Mouse (Mus musculus) hindbrain, embryonic 10.5 days (tissue): Measurements from ENCODE around the gene Clrn1. TPM values are rescaled to one million over a fixed set of nuclear protein-coding genes. Genes with fewer than 3 reads are reported as not detected.
A peak's percentile ranks its signal among the peaks of the same experiment; 100 is the strongest.

ENCODE experiments used
- DNase-seq: peaks from one replicate; pipeline ENCODE4 v3.0.0-alpha.2; 2017; ENCODE audit warnings: low spot score
- H3K27ac ChIP-seq: fragments of 300-500 bp; sonication (generic); 2 replicates; pipeline ENCODE4 v1.5.1; 2016; ENCODE audit warnings: mild to moderate bottlenecking, moderate library complexity
- H3K27me3 ChIP-seq: fragments of 300-500 bp; sonication (generic); 2 replicates; pipeline ENCODE4 v1.6.1; 2016; ENCODE audit warnings: mild to moderate bottlenecking; ENCODE audit not compliant: poor library complexity, insufficient read depth, severe bottlenecking
- H3K36me3 ChIP-seq: fragments of 300-500 bp; sonication (generic); 2 replicates; pipeline ENCODE4 v1.6.1; 2016; ENCODE audit warnings: mild to moderate bottlenecking, moderate library complexity
- H3K4me1 ChIP-seq: fragments of 300-500 bp; sonication (generic); replicated peaks from 2 replicates; pipeline ENCODE4 v1.6.1; 2016; ENCODE audit warnings: mild to moderate bottlenecking
- H3K4me3 ChIP-seq: fragments of 300-500 bp; sonication (generic); 2 replicates; pipeline ENCODE4 v1.5.1; 2016; ENCODE audit warnings: mild to moderate bottlenecking, moderate library complexity
- H3K9me3 ChIP-seq: fragments of 300-500 bp; sonication (generic); 2 replicates; pipeline ENCODE4 v1.6.1; 2016; ENCODE audit warnings: mild to moderate bottlenecking, moderate library complexity
- WGBS: fragments of 180-500 bp; shearing (Covaris S2); methylation state at CpG from one replicate; pipeline ENCODE4 v1.1.7; 2016; 5-methylcytosine and 5-hydroxymethylcytosine counted together
- polyA plus RNA-seq: library from polyadenylated mRNA; unstranded; fragments of >200 nt; fragmentation: Nextera tagmentation; extraction: Ambion mirVana; gene quantifications from 2 replicates; pipeline ENCODE4 v1.2.1, GENCODE M21; 2016

The Clrn1 gene
- 1.3 and 2.3 TPM in 2 replicates for polyA plus RNA-seq

DNA sequence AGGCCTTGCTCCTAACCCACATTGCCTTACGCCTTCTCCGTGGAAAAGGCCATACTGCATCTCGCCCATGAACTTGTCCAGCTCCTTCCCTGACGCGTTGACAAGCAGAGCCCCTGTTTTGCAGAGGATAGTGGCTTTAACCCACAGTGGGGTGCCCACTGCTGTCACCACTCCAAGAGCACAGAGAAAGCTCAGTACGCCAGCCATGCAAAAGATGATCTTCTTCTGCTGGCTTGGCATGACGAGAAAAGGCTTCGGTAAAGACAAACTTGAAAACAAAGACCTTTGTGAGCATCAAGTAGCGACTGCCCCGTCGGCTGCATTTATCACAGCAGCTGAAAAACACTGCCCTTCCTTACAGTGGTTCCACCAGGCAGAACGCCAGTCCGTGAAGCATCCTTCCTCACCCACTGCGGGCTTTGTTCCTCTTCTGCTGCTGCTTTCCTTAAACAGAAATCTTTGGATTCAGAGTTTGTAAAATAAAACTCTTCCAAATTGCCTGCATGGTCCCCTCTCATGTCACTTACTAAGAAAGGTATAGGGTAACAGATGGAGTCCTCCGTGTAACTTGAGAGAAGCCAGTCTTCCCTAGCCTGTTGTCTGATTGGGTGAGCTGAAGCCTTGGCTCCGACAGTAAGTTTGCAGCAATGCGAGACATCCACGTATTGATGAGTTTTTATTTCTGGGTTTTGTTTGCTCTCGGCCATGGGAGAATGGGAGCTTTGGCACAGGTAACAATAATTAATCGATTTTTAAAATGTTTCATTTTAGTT lies at the start of gene Clrn1:
Gene Clrn1 (minus strand): TSS at position 540 of the 773 bp plus-strand sequence.
- Histone ChIP-seq H3K4me1 (peaks cover 54% of the 10 kb centered on the region), H3K9me3 (no peaks in the 10 kb centered on the region), H3K27ac (peak within 1 kb of the TSS; percentile 74; the same call in 1 of the 2 replicates), H3K36me3 (no peaks in the 10 kb centered on the region), H3K27me3 (no peaks in the 10 kb centered on the region), H3K4me3 (peak within 1 kb of the TSS; percentile 9; the same call in 1 of the 2 replicates)
- DNase-seq, result no peak
- WGBS, result 64% methylated on average over 20 of the region's 20 CpGs

GRCm38 (mm10) chr3:58924027-58924426 lies 38.9 kb upstream of the Clrn1 start:
- Histone ChIP-seq H3K27ac (no peak overlapping the region), H3K4me3 (no peak overlapping the region), H3K9me3 (0 out of 2 replicates have a peak, but pooled peaks cover 5% of the 10 kb centered on the region), H3K27me3 (no peaks in the 10 kb centered on the region), H3K36me3 (no peaks in the 10 kb centered on the region), H3K4me1 (peaks cover 12% of the 10 kb centered on the region; the same call in 1 of the 2 replicates)
- no peak for DNase-seq
- 81% methylated on average over 7 of the region's 7 CpGs for WGBS

GRCm38 (mm10) chr3:58923140-58923539 lies 38.0 kb upstream of the Clrn1 start:
- WGBS, result 72% methylated on average over 10 of the region's 11 CpGs
- H3K4me3 ChIP-seq, result no peak overlapping the region
- no peaks in the 10 kb centered on the region for H3K27me3 ChIP-seq
- no peaks in the 10 kb centered on the region for H3K36me3 ChIP-seq
- no peak overlapping the region for H3K27ac ChIP-seq
- DNase-seq, result no peak
- H3K9me3 ChIP-seq, result 0 out of 2 replicates have a peak, but pooled peaks cover 5% of the 10 kb centered on the region
- peaks cover 12% of the 10 kb centered on the region; the same call in 1 of the 2 replicates for H3K4me1 ChIP-seq

- 63% methylated on average over 7 of the region's 7 CpGs for WGBS
- Histone ChIP-seq H3K4me1 (peaks cover 12% of the 10 kb centered on the region; the same call in 1 of the 2 replicates), H3K27me3 (no peaks in the 10 kb centered on the region), H3K9me3 (0 out of 2 replicates have a peak, but pooled peaks cover 5% of the 10 kb centered on the region), H3K4me3 (no peak overlapping the region), H3K36me3 (no peaks in the 10 kb centered on the region), H3K27ac (no peak overlapping the region)
- no peak for DNase-seq
Measured at GRCm38 (mm10) chr3:58922636-58923035, 37.5 kb upstream of the Clrn1 start.

GRCm38 (mm10) chr3:58921316-58921715 lies 36.2 kb upstream of the Clrn1 start:
- Histone ChIP-seq H3K4me3 (no peak overlapping the region), H3K9me3 (0 out of 2 replicates have a peak, but pooled peaks cover 5% of the 10 kb centered on the region), H3K27ac (no peak overlapping the region), H3K27me3 (no peaks in the 10 kb centered on the region), H3K36me3 (no peaks in the 10 kb centered on the region), H3K4me1 (peaks cover 12% of the 10 kb centered on the region; the same call in 1 of the 2 replicates)
- 59% methylated on average over 5 of the region's 5 CpGs for WGBS
- DNase-seq, result no peak

GRCm38 (mm10) chr3:58904656-58905055 lies 19.5 kb upstream of the Clrn1 start:
- H3K36me3 ChIP-seq, result no peaks in the 10 kb centered on the region
- H3K4me3 ChIP-seq, result no peak overlapping the region
- no peak overlapping the region for H3K27ac ChIP-seq
- H3K9me3 ChIP-seq, result no peaks in the 10 kb centered on the region
- DNase-seq, result no peak
- WGBS, result 92% methylated on average over 2 of the region's 2 CpGs
- no peaks in the 10 kb centered on the region for H3K4me1 ChIP-seq
- H3K27me3 ChIP-seq, result no peaks in the 10 kb centered on the region

- no peak for DNase-seq
- H3K9me3 ChIP-seq, result no peaks in the 10 kb centered on the region
- no peak overlapping the region for H3K27ac ChIP-seq
- H3K4me1 ChIP-seq, result peaks cover 8% of the 10 kb centered on the region
- no peaks in the 10 kb centered on the region for H3K36me3 ChIP-seq
- no peak overlapping the region for H3K4me3 ChIP-seq
- 91% methylated on average over 13 of the region's 13 CpGs for WGBS
- H3K27me3 ChIP-seq, result no peaks in the 10 kb centered on the region
Measured at GRCm38 (mm10) chr3:58902051-58902758, 17.1 kb upstream of the Clrn1 start.

DNA sequence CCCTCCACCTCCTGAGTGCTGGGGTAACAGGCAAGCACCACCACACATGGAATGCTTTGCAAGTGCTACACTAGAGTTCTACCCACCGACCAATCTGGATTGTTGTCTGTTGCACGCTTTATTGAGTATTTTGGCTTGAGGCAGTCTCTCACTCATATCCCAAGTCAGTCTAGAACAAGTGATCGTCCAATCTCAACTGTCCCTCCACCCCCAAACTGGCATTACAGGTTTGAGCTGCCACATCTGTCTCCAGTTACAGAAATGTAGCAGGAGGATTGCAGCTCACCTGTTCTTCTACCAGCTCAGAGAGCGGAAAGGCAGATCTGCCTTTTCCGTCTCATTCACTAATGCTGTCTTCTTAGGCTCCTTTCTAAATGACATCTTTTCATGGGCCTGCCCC lies 10.0 kb upstream of the Clrn1 start:
- no peaks in the 10 kb centered on the region for H3K27me3 ChIP-seq
- 89% methylated on average over 5 of the region's 5 CpGs for WGBS
- H3K4me3 ChIP-seq, result no peak overlapping the region
- DNase-seq, result no peak
- no peaks in the 10 kb centered on the region for H3K36me3 ChIP-seq
- H3K9me3 ChIP-seq, result no peaks in the 10 kb centered on the region
- no peak overlapping the region for H3K27ac ChIP-seq
- H3K4me1 ChIP-seq, result peaks cover 11% of the 10 kb centered on the region

DNA sequence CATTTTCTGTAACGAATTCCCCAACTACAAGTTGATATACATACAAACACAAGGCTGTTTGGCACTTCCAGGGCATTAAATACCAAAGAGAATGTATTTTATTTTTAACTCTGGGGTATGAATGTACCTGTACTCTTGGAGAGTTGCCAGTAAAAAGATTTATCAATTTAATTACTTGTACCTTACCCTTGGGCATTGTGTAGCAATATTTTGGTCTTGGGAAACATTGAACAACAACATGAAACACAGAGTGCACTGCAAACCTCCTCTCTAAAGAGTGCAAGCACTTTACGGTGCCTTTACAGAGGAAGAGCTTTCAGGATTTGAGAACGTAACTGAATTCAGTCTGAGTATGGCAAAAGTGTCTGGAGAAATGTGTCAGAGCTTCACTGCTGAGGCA lies 9.4 kb upstream of the Clrn1 start:
- H3K4me1 ChIP-seq, result peaks cover 17% of the 10 kb centered on the region
- no peak overlapping the region for H3K4me3 ChIP-seq
- DNase-seq, result no peak
- 90% methylated on average over 3 of the region's 3 CpGs for WGBS
- H3K27ac ChIP-seq, result no peak overlapping the region
- H3K9me3 ChIP-seq, result no peaks in the 10 kb centered on the region
- no peaks in the 10 kb centered on the region for H3K27me3 ChIP-seq
- H3K36me3 ChIP-seq, result no peaks in the 10 kb centered on the region

DNA sequence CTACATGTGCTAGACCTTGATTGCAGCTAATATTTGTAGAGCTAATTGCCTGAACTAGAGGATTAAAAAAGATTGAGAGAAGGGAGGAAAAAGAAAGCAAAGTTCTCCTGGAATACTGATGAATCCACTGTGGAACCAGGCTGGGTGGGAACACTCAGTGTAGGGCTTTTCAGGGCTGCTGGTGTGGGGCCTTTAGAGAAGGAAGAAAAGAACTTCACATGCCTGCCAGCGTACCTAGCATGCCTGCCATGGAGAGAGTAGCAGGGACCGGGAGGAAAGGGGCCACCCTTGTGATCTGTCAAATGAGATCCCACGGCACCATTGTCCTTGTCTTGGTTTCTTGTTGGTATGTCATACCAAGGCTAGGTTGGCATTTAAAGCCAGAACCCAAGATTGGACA lies 4.5 kb upstream of the Clrn1 start:
- H3K36me3 ChIP-seq, result no peaks in the 10 kb centered on the region
- H3K4me1 ChIP-seq, result peaks cover 26% of the 10 kb centered on the region
- H3K4me3 ChIP-seq, result no peak overlapping the region
- H3K27me3 ChIP-seq, result no peaks in the 10 kb centered on the region
- no peak for DNase-seq
- H3K9me3 ChIP-seq, result no peaks in the 10 kb centered on the region
- H3K27ac ChIP-seq, result no peak overlapping the region
- 59% methylated on average over 3 of the region's 3 CpGs for WGBS

DNA sequence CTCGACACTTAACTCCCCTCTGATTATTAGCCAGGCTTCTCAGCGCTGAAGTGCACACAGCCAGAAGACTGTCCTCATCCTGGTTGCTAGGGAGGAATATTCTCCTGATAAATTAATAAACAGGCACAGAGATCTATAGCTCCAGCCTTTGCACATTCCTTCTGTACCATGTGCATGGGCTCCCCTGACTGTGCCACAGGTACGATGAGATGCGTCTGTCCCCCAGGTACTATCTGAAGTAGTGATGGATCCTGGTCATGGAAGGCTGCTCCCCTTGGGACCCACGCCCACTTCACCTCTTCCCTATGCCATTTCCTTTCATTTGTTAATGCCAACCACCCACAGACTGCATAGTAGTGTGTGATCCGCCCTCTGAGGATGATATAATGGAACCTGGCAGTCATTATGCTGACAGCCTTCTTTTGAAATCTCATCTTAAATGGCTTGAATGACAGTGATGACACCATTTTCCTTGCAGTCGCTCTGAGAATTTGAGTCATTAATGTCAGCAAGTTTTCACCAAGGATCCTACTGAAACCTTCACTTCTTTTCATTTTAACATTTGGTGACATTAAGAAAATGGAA lies 3.1 kb upstream of the Clrn1 start:
- 77% methylated on average over 7 of the region's 7 CpGs for WGBS
- H3K4me3 ChIP-seq, result no peak overlapping the region
- H3K4me1 ChIP-seq, result peaks cover 28% of the 10 kb centered on the region
- no peaks in the 10 kb centered on the region for H3K9me3 ChIP-seq
- no peak for DNase-seq
- no peaks in the 10 kb centered on the region for H3K36me3 ChIP-seq
- no peaks in the 10 kb centered on the region for H3K27me3 ChIP-seq
- no peak overlapping the region for H3K27ac ChIP-seq

DNA sequence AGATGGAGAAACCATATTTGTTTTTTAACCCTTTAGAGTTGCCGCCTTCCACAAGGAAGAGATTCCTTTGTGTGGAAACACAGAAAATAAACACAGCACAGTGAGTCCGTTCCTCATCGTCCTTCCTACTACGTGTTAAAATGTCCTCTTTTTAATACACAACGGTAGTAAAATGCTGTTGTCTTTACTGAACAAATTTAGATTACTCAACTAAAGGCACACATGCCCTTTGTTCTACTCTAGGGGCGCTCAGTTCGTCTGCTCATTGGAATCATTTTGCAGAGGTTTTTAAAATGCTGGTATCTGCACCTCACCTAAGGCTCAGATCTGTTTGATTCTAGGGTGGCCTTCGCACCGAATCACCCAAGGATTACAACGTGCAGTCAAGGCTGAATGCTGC lies 2.6 kb upstream of the Clrn1 start:
- no peaks in the 10 kb centered on the region for H3K9me3 ChIP-seq
- 89% methylated on average over 10 of the region's 10 CpGs for WGBS

DNA sequence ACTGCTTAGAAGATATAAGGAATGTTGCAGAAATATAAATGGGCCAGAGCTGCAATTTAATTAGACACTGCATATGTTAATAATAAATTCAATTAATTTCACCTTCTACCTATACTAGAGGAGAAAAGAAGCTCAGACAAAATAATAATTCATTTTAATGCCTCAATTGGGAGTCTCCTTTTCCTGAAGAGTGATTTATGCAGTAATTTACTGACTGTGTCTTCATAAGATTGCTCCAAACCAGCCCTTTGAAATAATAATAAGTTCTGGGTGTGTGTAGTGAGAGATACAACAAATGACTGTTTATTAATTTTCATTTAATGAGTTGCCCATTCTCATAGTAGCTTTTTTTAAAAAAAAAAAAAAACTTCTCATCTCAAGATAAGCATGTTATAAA lies 1.6 kb downstream of the Clrn1 start:
- H3K36me3 ChIP-seq, result no peaks in the 10 kb centered on the region
- H3K27ac ChIP-seq, result peak overlapping the region; percentile 60
- DNase-seq, result no peak
- peaks cover 52% of the 10 kb centered on the region for H3K4me1 ChIP-seq
- no peaks in the 10 kb centered on the region for H3K27me3 ChIP-seq
- H3K9me3 ChIP-seq, result no peaks in the 10 kb centered on the region
- H3K4me3 ChIP-seq, result no peak overlapping the region

More for the DNA sequence above, 2.6 kb upstream of the Clrn1 start:
- H3K27me3 ChIP-seq, result no peaks in the 10 kb centered on the region
- H3K27ac ChIP-seq, result no peak overlapping the region
- H3K4me3 ChIP-seq, result no peak overlapping the region
- H3K4me1 ChIP-seq, result peaks cover 33% of the 10 kb centered on the region
- DNase-seq, result no peak
- H3K36me3 ChIP-seq, result no peaks in the 10 kb centered on the region
